Mouse (Mus musculus): Measurements from ENCODE around the gene Rnasel.

DNA sequence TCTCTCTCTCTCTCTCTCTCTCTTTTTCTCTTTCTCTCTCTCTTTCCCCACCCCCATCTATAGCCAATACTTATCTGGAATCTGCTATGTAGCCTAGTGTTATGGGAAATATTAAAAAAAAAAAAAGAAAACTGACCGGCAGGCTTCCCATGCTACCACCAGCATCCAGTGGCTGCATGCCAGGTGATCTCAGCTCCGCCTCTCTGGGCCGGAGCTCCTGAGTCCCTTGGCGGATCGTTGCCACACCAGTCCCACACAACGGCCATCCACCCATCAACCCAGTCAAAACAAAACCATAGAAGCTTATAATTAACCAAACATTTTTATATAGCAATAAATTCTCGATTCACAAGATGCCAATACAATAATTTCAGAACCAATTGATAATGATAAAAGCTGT lies 28.3 kb upstream of the Rnasel start:
- TF ChIP-seq POLR2A (IDR thresholded peaks at IDR 0.05; ENCODE audit: control insufficient read depth, extremely low read depth, insufficient read depth, low read length, poor library complexity) = no peak
- no peak for TF ChIP-seq CTCF (IDR thresholded peaks at IDR 0.05; ENCODE audit: borderline replicate concordance, control insufficient read depth, extremely low read depth, insufficient read depth, low read length, poor library complexity)
